Mouse (Mus musculus) lung, adult 18-20 months (tissue): ENCODE measurements around the gene Enc1.
"Not testable (repeated sequence)": the region's sequence is repeated elsewhere in the genome, so short reads cannot be mapped to it uniquely, and the experiment has no call there.

Source experiments
- DNase-seq, 2 experiments: peaks; one replicate each; pipeline ENCODE4 v3.0.0; 2022; ENCODE audit warnings: mixed read lengths in 2 of 2

The Enc1 gene

GRCm38 (mm10) chr13:97252469-97252868, 11.6 kb downstream of the Enc1 start:
- DNase-seq: no peak

- DNase-seq: no peak
These were observed 12.6 kb downstream of the Enc1 start for GRCm38 (mm10) chr13:97253418-97253981.

GRCm38 (mm10) chr13:97253994-97254393, 13.1 kb downstream of the Enc1 start:
- DNase-seq: no peak

- peak in 1 of 2 experiments; percentile 24 for DNase-seq
These were observed 13.8 kb downstream of the Enc1 start for GRCm38 (mm10) chr13:97254564-97255164.

GRCm38 (mm10) chr13:97255976-97256848, 15.3 kb downstream of the Enc1 start:
- no peak for DNase-seq

GRCm38 (mm10) chr13:97256849-97257379, 16.0 kb downstream of the Enc1 start:
- DNase-seq: no peak

GRCm38 (mm10) chr13:97259271-97259670, 18.4 kb downstream of the Enc1 start:
- no peak for DNase-seq

GRCm38 (mm10) chr13:97260456-97261180, 19.7 kb downstream of the Enc1 start:
- no peak for DNase-seq

GRCm38 (mm10) chr13:97261549-97261948, 20.6 kb downstream of the Enc1 start:
- DNase-seq: no peak

- no peak for DNase-seq
These were observed 21.8 kb downstream of the Enc1 start for GRCm38 (mm10) chr13:97262676-97263075.

- DNase-seq: not testable (repeated sequence)
These were observed 24.6 kb downstream of the Enc1 start for GRCm38 (mm10) chr13:97265534-97265933.

GRCm38 (mm10) chr13:97270723-97271122, 29.8 kb downstream of the Enc1 start:
- DNase-seq: no peak

- DNase-seq: no peak
These were observed 30.7 kb downstream of the Enc1 start for GRCm38 (mm10) chr13:97271641-97272040.

GRCm38 (mm10) chr13:97274757-97275156, 33.9 kb downstream of the Enc1 start:
- DNase-seq: no peak

GRCm38 (mm10) chr13:97275482-97275881, 34.6 kb downstream of the Enc1 start:
- no peak for DNase-seq

GRCm38 (mm10) chr13:97282051-97282910, 41.4 kb downstream of the Enc1 start:
- DNase-seq: peak in 1 of 2 experiments; percentile 16

GRCm38 (mm10) chr13:97282911-97283281, 42.0 kb downstream of the Enc1 start:
- peak in 1 of 2 experiments; percentile 31 for DNase-seq

- no peak for DNase-seq
These were observed 46.1 kb downstream of the Enc1 start for GRCm38 (mm10) chr13:97287046-97287445.

- DNase-seq: no peak
These were observed 49.8 kb downstream of the Enc1 start for GRCm38 (mm10) chr13:97290747-97291146.

- no peak for DNase-seq
These were observed 50.4 kb downstream of the Enc1 start for GRCm38 (mm10) chr13:97291354-97291753.

- no peak for DNase-seq
These were observed 51.1 kb downstream of the Enc1 start for GRCm38 (mm10) chr13:97292026-97292425.
